Mouse (Mus musculus) cerebellum, adult 2 months (tissue): ENCODE results near the gene Crim1.

Experiments
- CTCF ChIP-seq: fragments of 200-500 bp; IDR thresholded peaks from 2 replicates; pipeline ENCODE4 v1.5.1; 2011; ENCODE audit warnings: low read depth, mild to moderate bottlenecking, control low read depth, low read length, moderate library complexity, borderline replicate concordance; ENCODE audit not compliant: insufficient read depth
- POLR2A ChIP-seq: fragments of 200-500 bp; IDR thresholded peaks from 2 replicates; pipeline ENCODE4 v1.6.1; 2011; ENCODE audit warnings: low read length, control low read depth, borderline replicate concordance; ENCODE audit not compliant: insufficient read depth

- TF ChIP-seq POLR2A, result no peak
- TF ChIP-seq CTCF, result no peak
Observed at GRCm38 (mm10) chr17:78333275-78333674, 133.2 kb downstream of the Crim1 start.
